Mouse (Mus musculus) Muller cell, postnatal 12 days (primary cell): Measurements from ENCODE around the gene Eral1.

ENCODE experiments used
- DNase-seq: peaks from one replicate; pipeline ENCODE4 v3.0.0-alpha.2; 2015; ENCODE audit errors: inconsistent ontology term

Eral1 gene

DNA sequence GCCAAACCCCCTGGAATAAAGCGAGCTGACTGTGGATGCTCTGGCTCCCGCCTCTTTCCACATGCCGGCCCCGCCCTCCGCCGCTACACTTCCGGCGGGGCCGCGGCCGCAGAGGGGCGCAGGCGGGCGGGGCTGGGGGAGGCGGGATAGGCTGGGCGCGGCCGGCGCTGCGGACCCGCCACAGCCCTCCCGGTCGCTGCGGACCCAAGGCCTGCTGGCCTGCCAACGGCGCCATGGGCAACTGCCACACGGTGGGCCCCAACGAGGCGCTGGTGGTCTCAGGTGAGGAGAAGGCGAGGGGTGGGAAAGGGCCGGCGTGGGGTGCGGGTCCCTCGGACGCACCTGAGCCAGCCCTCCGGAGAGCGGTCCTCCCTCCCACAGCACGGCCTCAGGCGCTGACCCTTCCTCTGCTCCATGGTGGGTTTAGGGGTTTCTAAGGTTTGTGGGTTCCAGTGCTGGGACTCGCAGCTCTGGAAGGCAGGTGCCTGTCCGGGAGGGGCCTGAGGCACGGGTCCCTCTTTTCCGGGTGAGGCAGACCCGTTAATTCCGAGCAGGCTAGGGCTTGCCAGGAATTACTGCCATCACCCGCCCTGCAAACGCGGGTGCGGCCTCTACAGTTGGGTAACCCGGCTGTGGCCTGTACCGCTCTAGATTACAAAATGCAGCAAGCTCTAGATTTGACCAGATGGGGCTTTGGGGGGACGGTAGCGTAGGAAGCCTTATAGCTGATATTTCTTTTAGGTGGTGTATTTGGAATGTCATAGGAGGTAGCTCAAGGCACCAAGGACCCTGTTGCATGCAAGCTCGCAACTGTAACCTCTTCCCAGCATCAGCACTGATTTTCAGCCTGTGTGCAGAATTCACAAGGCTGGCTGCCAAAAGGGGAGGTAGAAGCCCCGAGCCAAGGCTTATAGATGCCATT, 42.1 kb downstream of the Eral1 start, which contains the start of gene Flot2:
Gene Flot2, plus strand, starts transcription at position 101 of the 922 bp plus-strand sequence.
- peak; percentile 78 for DNase-seq

DNA sequence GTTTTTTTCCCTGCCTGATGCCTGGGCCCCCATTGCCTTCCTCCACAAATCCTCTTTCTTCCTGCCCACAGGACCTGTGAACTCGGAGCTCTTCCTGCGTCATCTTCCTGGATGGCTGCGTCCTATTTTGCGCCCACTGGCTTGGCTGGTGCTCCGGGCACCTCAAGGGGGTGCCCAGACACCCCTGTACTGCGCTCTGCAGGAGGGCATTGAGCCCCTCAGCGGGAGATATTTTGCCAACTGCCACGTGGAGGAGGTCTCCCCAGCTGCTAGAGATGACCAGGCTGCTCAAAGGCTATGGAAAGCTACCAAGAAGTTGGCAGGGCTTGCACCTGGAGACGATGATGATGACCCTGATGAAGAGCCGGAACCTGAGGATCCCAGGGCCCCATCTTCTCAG, 43.4 kb downstream of the Eral1 start:
- DNase-seq = no peak

DNA sequence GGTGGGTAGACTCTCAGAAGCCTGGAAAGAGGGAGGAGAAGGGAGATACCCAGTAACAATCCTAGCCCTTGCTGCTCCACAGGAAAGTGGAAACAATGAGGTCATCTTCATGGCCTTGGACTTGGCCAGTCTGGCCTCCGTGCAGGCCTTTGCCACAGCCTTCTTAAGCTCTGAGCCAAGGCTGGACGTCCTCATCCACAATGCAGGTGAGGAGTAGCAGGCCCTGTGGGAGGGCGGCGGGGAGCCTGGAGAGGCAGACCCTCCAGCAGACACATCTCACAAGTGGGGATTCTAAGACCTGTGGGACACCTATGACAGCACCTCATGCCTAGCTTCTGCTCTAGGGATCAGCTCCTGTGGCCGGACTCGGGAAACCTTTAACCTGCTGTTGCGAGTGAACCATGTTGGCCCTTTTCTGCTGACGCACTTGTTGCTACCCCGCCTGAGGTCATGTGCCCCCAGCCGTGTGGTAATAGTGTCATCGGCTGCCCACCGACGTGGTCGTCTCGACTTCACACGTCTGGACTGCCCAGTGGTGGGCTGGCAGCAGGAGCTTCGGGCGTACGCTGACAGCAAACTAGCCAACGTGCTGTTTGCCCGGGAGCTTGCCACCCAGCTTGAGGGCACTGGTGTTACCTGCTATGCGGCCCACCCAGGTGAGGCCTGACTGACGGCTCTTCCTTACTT, 46.1 kb downstream of the Eral1 start:
- no peak for DNase-seq

DNA sequence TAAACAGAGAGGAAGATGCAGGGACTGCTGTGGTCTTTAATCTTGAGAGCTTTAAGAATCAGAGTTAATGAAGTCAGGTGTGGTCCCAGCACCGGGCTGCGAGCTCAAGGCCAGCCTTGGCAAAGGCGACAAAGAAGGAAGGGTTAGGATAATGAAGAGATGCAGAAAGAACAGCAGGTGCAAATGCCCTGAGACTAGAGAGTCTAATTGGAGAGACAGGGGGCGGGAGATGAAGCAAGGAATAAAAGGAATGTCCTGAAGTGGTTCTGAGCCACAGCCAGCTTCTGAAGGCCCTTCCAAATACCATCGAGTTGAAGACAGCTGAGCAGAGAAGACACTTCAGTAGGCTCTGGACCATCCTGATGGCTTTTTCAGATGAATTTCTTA, 47.4 kb downstream of the Eral1 start:
- no peak for DNase-seq

DNA sequence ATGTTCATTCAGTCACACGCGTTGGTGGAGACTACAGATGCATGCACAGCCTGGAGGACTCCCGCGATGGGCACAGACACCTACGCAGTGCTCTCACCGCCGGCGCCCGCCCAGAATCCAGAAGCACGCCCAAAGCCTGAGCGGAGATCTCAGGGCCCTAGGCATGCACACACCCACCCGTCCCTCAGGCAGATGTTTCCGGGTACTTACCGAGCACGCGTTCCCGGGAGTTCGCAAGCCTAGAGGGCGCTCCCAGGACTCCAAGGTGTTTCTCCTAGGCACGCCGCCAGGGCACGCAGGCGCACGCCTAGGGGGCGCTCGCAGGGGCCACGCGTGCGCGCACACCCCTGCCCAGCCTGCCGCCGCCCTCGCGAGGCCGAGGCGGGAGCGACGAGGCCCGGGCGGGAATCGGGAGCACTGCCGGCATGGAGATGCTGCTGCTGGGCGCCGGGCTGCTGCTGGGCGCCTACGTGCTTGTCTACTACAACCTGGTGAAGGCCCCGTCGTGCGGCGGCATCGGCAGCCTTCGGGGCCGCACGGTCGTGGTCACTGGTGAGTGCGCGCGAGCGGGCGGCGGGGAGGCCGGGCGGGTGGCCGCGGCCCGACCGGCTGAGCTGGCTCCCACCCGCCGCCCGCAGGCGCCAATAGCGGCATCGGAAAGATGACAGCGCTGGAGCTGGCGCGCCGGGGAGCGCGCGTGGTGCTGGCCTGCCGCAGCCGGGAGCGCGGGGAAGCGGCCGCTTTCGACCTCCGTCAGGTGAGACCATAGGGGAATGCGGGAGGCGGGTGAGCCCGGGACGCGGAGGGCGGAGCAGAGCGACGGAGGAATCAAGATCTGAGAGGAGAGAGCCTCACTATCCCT, 48.0 kb downstream of the Eral1 start, which contains the start of gene Dhrs13:
Gene Dhrs13, plus strand, starts transcription at position 334 of the 862 bp plus-strand sequence.
- DNase-seq = peak; percentile 95

DNA sequence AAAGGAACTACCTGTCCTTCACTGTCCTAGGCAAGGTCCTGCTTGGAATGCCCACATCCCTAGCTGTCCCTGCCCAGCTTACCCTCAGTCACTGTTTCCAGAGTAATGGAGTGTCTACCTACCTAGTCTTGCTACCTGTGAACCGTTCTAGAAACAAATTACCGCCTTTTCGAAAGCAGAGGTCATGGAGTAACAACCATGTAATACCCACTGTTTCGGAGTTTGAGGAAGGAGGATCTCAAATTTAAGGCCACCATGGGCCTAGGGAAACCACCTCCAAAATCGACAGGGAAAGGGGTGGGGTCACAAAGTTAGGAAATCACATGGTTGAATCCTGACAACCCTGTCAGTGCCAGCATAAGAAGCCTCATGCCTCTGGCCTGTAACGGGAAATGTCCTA, 48.8 kb downstream of the Eral1 start:
- DNase-seq = no peak

DNA sequence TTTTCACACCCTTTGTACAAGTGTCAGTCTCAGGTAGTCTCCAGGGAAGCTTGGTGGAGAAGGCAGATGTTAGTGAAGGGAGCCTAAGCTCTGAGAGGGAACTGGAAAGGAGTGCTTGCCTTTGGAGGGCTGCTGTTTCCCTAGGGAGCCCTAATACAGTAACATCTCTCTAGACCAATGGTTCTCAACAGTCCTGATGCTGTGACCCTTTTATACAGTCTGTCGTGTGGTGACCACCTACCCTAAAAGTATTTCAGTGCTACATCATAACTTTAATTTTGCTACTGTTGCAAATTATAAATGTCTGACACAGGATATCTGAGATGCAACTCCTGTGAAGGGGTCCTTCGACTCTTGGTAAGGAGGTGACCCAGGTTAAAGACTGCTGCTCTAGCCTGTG, 49.6 kb downstream of the Eral1 start:
- no peak for DNase-seq

DNA sequence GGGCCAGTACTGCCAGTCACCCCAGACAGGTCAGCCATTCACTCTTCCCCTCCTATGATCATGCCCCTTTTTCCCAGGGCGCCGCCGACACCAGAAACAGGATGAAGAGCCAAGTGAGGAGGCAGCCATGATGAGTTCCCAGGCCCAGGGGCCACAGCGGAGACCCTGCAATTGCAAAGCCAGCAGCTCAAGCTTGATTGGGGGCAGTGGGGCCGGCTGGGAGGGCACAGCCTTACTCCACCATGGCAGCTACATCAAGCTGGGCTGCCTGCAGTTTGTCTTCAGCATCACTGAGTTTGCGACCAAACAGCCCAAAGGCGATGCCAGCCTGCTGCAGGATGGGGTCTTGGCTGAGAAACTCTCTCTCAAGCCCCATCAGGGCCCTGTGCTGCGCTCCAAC, 50.9 kb downstream of the Eral1 start:
- no peak for DNase-seq

DNA sequence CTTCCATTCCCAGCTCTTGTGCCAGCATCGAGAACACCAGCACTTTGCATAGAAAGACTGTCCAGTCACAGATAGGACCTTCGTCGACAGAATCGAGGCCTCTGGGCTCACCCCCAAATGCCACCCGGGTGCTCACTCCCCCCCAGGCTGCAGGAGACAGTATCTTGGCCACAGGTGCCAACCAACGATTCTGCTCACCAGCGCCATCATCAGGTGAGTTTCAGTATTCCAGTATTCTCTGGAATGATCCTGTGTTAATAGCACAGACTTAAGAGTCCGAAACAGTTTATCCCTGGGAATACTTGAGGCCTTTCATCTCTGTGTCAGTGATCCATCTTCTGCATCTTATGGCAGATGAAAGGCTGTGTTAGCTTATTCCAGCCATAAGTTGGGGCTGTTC, 56.6 kb downstream of the Eral1 start:
- DNase-seq = no peak
